Mouse (Mus musculus) kidney, postnatal 10 days (tissue): ENCODE measurements around the gene Inava.

Experiments used
- DNase-seq: peaks from one replicate; pipeline ENCODE4 v3.0.0; 2021; ENCODE audit warnings: mixed read lengths

Inava gene

DNA sequence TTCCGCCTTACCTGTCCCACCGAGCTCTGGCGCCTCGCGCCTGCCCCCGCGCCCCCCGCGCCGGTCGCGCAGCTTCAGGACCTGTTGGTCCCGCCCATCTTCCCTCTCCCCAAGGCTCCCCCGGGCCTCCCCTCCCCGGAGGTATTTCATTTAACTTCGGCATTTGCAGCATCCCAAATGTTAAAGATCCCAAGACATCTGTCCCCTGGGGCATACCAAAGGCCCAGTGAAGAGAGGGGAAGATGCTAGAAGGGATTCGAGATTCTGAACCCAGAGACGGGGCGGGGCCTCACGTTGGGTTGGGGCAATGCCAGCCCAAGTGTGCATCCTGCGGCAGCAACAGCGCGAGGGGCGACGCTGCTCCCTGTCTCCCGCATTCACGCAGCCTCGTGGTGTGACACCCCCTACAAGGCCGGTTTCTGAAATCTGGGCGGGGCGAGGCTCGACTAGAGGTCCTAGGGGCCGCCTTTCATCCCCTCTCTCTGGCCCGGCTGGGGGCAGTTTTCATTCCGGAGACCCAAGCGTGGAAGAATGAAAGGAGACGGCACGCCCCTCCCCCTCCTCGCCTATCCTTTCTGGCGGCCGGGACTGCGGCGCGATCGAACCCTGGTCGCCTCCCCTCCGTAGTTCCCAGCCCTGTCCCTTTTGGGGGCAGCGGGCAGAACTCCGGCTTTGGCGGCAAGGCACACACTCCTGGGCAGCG, at the start of gene Inava:
Gene Inava (minus strand): TSS at position 373 of the 703 bp plus-strand sequence.
- DNase-seq: peak; percentile 72

DNA sequence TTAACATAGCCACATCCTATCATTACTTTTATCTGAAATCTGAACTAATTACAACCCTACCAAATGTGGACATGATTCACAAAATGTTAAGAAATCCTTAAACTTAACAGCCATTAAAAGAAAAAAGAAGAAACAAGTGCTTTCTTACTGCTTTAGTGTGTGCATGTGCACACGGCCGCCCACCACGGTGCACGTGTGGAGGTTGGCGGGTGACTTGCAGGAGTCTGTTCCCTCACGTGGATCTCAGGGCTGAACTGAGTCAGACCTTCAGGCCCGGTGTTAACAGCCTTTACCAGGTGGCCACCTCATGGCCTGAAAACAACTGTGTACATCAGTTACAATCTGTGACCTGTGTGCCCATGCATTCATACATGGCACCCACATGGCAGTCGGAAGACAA, 43.3 kb upstream of the Inava start:
- no peak for DNase-seq

DNA sequence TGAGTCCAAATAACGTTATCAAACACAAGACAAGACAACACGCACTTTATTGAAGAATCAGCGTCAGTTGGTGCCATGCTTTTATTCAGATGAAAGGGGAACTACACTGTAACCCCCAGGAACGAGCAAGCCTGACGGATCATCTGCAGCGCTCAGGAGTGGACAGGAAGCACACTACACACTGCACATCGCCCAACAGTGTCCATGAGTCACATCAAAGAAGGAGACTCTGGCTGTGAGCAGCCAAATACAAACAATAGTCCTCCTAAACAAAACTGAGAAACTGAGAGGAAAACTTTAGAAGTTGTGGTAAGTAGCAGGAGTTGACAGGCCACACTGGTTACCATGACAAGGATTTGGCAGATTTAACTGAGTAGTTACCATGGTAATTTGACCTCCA, 34.2 kb upstream of the Inava start:
- no peak for DNase-seq

DNA sequence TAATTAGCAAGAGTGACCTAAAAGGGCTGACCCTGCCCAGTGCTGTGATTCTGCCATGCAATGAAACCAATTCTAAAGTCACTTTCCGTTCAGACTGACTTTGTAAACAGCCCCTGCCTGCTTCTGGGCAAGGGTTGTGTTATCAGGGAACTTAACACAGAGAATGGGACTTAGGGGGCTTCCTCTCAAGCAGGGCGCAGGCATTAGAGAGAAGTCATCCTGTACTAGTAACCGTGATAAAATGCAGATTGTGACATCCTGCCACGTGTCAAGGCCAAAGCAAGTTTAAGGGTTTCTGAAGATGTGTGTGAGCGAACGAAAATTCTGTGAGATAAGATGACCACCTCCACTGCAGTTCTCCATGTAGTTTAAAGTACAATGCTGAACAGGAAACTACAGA, 32.1 kb upstream of the Inava start:
- no peak for DNase-seq

DNA sequence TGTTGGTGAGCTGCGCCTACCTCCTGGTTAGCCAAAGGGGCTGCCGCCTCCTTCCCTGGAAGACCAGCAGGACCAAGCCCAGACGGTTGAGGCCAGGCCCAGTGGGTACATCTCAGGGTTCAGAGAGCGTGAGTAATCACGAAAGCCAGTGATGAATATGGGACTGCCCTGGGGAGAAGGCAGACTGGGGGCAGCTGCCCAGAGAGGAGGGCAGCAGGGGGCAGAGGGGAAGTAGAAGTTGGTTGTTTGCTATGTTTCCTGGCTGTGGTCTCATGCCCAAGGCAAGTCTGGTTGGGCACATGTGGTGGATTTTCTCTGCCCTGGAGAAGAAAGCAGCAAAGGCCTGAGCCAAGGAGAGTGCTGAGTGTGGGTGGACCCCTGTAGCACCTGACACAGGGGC, 29.3 kb upstream of the Inava start:
- DNase-seq: no peak

DNA sequence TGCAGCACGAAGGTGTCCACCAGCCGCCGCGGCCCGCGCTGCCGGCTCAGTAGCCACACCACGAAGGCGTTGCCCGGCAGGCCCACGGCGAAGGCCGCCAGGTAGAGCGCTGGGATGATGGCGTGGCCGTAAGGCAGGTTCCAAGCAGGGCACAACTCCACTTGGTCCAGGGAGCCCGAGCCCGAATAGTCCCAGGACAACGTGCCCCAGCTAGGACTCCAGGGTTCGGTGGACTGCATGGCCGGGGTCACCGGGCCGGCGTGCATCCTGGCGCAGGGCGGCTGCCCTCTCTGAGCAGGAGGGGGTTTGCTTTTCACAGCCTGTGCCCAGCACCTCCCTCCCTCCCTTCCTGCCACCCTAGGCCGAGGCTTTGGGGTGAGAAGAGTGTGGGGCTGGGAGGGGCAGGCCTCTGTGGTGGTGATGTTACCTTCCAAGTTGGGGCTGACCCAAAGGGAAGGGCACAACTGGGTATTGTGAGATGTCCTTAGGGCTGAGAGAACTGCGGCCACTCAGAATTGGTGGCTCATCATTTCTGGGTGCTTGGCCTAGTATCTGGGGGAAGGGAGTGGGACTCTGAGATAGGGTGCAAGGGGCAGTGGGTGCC, 26.7 kb upstream of the Inava start, which contains the start of gene Gpr25:
Gene Gpr25 (minus strand): TSS at position 239 of the 604 bp plus-strand sequence.
- DNase-seq: no peak

DNA sequence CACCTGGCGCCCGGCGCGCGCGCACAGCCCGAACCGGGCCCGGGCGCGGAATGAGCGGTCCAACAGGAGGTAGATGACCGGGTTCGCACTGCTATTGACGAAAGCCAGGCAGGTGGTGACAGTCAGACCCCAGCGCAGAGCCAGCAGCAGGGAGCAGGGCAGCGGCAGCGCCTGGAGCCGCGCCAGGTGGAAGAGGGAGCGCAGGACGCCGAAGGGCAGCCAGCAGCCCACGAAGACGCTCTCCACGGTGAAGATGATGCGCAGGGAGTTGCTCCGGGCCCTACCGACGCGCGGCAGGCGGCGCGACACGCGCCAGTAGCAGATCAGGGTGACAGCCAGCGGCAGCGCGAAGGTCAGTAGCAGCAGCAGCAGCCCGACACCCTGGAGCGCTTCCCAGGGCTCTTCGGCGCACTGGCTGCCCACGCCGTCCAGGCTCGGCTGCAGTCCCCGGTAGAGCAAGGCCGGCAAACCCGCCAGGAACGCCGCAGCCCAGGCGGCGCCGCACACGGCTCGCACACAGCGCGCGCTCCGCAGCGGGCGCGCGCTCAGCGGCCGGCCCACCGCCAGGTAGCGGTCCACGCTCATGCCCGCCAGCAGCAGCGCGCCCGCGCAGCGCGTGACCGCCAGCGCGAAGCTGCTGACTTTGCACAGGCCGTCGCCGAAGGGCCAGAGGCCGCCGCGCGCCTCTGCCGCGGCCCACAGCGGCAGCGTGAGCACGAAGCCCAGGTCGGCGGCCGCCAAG, 26.0 kb upstream of the Inava start:
- peak; percentile 74 for DNase-seq

DNA sequence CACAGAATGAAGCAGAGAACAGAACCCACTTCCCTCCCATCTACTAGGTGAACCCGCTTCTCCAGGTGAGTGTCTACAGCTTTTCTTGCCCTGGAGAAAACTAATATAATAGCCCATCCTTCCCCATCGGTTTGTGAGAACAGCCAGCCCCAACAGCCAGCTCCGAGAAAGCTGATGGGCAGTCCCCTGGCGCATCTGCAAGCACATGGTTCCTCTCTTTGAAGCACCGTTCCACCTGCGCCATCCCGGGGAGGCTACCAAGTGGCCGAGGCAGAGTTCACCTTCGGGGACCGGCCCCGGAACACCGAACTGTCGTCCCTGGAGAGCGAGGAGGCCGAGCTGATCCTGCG, 25.5 kb upstream of the Inava start:
- DNase-seq: no peak

DNA sequence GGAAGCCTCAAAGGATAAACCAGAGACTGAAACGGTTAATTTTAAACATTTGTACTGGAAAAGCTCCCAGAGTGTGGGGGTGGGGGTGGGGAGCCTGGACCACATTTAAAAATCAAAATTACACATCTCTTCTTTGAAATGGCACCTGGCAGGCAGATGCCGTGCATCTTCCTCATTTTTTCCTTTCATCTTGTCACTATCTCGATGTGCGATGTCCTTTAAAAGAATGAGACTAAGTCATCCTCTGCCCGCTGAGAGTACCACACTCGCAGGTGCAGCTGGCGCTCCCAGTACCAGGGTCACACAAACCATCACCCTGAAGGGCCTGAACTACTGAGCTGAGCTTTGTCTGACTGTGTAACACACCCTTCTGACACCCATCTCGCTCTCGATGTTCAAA, 24.4 kb upstream of the Inava start:
- DNase-seq: no peak

DNA sequence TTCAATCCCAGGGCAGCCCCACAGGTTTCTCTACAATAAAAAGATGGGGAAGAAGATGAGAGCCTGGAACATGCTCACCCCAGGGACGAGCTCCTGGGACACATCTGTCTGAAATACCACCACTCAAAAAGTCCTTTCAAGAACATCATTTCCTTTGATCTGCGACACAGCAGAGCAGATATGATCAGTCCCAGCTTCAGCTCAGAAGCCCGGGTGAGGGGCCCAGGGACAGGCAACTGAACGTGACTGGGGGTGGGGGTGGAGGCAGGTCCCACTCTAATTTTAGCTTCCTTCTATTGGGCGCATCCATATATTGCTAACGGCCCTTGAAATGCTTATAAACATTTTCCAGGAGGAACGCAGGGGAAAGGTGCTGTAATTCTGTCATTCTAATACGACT, 21.6 kb upstream of the Inava start:
- no peak for DNase-seq

DNA sequence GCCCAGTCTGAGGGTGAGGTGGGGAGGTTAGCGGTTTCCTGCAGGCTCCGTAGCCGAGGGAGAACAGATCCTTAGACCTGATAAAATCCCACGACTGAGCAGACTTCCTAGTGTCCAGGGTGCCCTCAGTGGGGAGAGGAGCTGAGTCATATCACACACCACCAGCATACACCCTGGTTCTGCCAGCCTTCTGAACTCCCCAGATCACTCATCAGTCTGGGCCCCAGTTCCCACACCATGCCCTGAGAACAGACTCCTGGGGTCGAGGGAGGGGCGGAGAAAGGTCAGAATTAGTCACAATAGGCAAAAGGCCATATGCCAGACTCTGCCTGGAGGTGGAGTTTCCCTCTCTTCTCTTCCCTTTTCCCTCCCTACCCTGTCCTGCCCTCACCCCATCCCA, 21.1 kb upstream of the Inava start:
- no peak for DNase-seq

DNA sequence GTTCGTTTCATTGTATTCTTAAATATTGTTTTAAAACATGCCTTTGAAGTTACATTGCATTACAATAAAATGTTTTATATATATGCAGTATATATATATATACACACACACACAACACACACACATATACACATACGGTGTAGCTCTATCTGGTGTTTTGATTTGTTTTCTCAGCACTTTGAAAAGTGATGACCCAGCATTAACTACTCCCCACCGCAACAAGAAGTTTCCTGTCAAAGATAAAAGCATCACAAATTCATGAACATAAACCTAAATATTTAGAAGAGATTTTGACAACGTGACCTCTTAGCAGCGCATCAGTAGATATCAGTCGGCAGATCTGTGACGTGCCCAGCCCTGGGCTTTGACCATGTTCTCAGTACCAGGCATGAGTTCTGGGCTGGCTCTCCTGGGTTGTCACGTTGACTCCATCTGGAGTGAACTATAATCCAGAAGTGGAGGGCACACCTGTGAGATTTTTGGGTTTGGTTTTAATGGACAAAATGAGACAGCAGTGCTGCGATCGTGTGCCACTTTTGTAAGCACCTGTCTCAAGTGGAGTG, 20.5 kb upstream of the Inava start:
- no peak for DNase-seq

DNA sequence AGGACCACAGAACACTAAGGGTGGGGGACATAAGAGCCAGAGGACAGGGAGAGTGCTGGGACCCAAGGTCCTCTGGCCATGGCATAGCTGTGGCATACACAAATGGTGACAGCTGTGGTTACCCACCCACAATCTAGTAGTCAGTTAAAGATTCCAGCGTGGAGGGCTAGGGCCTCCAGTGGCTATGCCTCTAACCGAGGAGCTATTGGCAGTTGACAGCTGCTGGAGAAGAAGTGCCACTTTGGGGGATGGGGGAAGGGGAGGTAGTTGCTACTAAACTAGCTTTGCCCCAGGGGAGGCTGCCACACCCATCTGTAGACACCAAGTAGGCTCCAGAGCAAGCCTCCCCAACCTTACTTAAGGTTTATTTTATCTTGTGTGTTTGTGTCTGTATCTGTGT, 19.4 kb upstream of the Inava start:
- no peak for DNase-seq

DNA sequence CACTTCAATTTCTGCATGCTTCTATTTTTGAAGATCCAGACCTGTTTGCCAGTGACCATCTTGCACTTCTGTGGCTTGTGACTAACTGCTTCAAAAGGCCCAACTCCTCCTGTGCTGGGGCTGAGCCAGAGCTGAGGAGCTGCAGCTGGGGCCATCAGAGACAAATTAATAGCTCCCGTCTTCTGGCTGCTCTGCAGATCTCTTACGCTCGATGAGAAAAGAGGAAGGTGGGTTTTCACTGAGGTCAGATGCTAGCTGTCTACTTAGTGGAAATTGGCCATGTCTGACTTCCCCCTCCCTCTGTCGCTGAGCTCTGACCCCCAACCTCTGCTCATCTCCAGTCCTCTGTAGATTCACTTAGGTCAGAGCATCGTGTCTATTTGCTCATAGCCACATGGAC, 15.6 kb upstream of the Inava start:
- DNase-seq: no peak

DNA sequence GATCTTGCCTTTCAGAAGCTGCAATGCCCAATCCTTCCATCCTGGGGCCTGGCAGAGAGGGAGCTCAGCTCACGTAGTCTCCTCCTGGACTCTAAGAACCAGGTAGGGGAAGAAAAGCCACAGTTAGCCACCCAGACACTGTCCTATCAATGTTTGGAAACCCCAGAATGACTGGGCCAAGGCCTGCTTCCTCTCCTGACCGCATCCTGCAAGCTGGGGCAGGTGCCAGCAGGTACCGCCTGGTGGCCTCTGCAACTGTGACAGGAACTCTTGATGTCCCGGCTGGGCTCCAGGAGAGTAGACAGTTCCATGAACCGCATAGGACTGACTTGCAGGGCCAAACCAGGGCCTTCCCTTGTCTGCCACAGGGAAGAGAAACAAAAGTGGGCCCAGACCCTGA, 13.3 kb upstream of the Inava start:
- no peak for DNase-seq

DNA sequence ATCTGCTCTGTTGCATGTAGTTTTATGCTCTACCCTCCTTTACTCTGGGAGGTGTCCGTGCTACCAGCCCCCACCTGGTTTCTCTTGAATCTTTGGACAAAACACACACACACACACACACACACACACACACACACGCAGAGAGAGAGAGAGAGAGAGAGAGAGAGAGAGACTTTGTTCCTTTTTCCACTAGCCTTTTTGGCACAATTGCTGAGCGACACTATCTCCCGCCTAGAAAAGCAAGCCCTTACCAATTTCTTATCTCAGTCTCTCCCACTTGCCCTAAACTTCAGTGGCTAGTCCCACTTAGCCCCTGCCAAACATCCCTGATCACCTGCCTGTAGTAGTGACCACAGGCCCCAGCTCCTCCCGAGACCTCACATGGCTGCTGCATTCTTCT, 10.4 kb upstream of the Inava start:
- DNase-seq: no peak

DNA sequence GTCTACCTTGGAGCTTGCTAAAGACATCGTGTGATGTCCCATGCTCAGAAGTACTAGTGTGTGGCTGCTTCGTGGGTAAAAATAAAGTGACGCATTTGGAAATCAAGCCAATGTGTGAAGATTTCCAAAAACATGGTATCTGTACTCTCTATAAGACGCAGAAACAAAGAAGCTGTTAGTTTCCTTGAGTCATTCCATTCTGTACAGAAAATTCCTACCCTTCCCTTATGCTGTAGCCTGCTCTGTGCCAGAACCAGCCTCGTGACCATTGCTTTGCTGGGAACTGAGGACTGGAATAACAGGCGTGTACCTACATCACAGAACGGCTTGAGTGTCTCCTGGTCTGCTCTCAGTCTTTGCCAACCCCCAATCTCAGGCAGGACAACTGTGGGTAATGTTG, 7.7 kb upstream of the Inava start:
- DNase-seq: no peak

DNA sequence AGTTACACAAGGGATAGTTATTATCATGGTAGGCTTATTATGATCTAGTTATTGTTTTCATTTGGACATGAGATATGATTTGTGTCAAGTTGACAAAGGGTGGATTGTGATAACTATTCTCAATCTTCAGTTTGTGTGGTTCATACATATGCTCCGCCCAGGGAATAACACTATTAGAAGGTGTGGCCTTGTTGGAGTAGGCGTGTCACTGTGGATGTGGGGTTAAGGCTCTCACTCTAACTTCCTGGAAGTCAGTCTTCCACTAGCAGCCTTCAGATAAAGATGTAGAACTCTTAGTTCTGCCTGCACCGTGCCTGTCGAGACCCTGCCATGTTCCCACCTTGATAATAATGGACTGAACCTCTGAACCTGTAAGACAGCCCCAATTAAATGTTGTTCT, 4.4 kb upstream of the Inava start:
- no peak for DNase-seq

DNA sequence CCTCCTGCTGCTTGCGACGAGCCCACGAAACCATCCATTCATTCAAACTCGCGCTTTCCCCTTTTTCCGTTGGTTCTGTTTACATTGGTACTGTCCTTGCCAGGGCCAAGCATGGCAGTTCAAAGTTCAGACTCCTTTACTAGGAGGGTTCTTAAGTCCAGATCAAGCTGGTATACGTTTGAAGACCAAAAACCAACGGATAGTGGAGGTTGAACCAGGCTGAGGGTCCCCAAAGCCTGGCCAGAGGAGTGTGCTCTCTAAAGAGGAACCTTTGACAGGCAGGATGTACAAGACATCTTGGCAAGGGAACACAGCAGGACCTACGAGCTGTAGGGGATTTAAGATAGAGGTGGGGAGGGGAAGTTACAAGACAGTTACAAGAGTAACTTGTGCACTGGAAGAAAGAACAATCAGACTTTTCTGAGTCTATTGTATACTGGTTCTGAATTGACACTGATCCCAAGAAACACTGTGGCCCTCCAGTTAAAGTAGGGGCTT, 580 bp upstream of the Inava start:
- no peak for DNase-seq

DNA sequence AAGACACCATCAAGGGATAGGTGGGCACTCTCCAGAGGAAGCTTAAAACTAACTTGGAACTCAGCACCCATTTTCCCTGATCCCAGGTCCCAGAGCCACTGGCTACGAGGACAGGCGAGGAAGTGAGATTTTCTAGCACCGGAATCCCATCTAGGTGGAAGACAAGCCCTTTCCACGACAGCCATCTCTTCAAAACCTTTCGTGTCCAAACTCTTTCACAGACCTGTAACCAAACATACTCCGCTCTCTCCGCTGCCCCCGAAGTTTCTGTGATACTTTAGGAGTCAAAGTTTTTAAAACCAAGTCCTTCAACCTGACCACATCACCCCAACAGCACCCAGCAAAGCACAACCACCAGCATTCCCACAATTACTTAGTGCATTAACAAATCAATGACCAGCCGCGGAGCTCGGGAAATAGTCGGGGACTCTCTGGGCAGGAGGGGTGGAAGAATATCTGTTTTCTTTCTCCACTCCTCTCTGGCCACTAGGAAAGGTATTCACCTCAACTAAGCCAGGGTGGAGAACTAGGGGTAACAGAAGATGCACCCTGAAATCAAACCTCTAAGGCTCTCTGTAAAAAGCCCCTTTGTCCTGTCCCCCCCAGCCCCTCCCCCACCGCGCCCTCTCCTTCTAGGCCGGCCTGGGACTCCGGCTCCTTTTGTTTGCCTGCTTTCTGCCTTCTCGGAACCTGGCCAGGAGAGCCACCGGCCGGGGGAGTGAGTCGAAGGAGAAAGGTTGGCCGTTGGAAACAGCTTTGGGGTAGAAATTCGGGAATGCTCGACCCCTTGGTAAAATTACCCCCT, 876 bp downstream of the Inava start:
- DNase-seq: no peak

DNA sequence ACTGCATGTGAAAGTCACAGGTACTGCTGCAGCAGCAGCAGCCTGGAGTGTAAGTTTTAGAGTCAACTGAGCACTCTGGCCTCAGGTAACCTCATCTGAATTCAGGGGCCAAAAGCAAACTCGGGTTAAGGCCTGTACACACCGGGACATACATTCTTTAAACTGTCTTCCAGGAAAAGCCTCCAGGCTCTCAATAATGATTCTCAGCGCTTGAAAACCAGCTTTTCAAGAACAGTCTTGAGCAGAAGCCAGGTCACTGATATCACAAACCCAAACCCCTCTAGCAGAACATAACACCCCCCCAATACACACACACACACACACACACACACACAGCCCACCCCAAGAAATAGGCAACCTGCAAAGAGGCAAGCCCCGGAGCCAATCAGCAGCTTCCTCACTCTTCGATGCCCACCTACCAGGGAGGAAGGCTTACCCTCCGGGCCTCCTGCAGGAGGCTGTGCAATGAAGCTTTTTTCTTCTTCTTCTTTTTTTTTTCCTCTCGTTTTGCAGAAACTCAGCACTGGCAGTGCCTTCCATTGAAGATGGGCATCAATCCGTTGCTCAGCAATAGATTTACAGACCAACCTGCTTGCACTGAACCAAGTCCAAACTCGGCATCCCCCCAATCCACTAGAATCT, 1.7 kb downstream of the Inava start:
- DNase-seq: no peak

DNA sequence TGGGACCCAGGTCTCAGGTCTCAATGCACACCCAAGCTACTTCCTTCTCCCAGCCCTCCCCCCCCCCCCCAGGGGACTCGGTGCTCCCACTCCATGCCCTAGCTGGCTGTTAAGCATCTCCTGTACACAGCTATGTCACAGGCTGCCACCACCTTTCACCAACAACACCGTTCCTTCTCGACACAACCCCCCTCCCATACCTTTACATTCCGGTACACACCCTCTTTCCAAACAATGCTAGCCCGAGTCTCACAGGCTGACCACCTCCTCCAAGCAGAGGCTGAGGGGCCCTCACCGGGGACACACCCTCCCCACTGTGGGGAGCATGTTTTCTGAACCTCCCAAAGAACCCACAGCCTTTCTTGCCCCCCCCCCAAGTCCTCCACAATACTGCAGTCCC, 2.5 kb downstream of the Inava start:
- no peak for DNase-seq
